Mouse (Mus musculus) NIH3T3 (cell line): ENCODE measurements around the gene Xrcc4.
"Not testable (repeated sequence)": the region's sequence is repeated elsewhere in the genome, so short reads cannot be mapped to it uniquely, and the experiment has no call there.

Source experiments
- DNase-seq: peaks from one replicate; pipeline ENCODE4 v3.0.0-alpha.2; 2012; ENCODE audit warnings: low read depth

Gene Xrcc4

DNA sequence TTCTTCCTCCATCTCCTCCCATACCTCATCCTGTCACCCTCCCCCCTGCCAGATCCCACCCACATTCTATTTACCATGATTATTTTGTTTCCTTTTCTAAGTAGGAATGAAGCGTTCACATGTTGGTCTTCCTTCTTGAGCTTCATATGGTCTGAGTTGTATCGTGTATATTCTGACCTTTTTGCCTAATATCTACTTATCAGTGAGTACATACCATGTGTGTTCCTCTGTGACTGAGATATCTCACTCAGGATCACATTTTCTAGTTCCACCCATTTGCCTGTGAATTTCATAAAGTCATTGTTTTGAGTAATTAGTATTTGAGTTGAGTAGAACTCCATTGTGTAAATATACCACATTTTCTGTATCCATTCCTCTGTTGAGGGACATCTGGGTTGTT, 277.2 kb downstream of the Xrcc4 start:
- no peak for DNase-seq

DNA sequence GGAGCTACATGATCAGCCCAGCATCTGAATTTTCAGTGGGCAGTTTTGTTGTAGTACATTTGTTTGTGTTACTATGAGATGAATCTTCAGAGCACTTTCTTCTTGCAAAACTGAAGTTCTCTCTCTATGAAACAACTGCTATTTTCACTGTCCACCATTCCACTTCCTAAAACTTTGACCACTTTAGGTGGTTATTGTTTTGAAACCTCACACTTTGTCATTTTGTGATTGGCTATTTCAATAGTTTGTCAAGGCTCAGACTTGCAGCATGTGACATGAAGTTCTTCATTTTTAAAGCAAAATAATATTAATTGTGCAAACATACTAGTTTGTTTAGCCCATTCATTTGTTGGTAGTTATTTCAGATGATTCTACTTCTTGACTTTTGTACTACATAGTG, 280.4 kb downstream of the Xrcc4 start:
- no peak for DNase-seq

DNA sequence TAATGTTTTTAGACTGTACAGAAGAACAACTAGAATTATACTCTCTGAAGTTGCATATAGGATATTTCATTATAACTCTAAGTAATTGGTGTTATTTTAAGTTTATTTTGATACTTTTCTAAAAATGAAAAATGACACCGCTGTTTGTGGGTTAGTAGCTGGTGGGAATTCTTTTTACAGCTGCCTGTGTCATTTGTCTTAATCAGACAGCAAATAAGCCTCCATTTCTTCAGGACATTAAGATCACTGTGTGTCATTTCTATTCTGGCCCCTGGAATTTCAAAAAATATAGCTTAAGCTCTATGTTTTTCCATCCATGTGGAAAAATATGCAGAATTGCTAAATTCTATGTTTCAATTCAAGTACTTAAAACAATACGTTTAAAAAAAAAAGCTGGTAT, 287.5 kb downstream of the Xrcc4 start:
- no peak for DNase-seq

DNA sequence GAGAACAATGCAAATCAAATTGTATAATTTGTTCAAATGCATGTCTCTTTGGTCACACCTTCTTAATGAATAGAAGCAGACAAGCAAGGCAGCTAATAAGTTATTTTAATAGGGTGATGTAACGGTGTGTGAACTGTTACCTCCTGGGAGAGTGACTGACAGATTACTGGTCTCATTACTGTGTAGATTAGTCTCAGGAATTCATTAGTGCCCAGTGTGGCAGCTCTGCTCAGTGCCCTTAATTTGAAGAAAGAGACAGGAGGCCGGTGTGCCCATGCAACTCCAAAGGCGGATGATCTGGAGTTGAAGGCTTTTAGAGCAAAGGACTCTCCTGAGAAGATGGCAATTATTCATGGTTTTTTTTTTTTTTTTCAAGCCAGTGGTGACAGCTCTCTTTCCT, 291.7 kb downstream of the Xrcc4 start:
- no peak for DNase-seq

DNA sequence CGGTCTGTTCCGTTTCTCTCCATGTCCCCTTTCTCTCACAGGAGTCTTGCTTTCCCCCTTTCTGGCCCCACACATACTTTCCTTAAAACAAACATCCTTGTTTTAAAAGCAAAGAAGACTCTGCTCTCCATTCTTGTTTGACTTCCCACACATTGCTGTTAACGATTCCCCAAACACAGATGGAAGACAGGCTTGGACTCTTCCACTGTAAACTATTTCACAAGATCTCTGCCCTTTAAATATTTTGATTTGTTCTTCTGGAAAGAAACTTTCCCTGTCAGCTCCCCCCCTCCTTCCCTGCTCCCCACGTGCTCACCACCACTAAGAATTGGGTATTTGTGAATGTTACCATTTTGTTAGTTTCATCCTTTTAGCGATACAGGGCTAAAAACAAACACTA, 297.9 kb downstream of the Xrcc4 start:
- no peak for DNase-seq

DNA sequence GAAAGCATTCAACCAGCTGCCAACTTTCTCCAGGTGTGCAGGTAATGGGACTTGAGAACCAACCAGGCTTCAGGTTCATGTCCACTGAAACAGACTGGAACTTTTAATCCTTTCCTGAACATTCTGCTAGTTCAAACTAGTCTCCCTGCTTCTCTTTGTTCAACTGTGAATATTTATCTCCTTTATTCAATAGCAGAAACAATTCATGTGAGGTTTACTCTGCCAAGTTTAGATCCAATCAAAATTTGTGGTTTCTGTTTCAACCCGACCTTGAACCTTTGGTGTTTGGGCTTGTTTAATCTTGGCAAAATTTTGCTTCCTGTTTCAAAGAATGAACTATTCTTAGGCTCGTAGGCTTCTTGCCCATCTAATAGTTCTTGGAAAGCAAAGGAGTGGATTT, 306.5 kb downstream of the Xrcc4 start:
- peak; percentile 53 for DNase-seq

DNA sequence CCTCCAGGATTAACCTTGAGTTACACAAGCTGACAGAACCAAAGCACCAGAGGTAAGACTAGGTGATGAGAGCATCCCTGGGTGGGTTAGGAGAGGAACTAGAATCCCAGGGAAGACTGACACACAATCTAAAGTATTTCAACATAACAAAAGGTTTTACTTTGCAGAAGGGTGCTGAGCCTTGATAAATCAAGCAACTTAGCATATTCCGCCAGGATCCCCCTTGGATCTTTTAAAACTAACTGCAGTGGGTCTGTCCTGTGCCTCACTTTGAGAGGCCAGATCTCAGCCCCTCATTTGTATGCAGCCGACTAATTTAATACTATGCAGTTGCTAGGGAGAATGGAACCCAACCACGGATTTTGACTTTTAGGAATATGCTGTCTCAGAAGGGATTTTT, 309.1 kb downstream of the Xrcc4 start:
- no peak for DNase-seq

DNA sequence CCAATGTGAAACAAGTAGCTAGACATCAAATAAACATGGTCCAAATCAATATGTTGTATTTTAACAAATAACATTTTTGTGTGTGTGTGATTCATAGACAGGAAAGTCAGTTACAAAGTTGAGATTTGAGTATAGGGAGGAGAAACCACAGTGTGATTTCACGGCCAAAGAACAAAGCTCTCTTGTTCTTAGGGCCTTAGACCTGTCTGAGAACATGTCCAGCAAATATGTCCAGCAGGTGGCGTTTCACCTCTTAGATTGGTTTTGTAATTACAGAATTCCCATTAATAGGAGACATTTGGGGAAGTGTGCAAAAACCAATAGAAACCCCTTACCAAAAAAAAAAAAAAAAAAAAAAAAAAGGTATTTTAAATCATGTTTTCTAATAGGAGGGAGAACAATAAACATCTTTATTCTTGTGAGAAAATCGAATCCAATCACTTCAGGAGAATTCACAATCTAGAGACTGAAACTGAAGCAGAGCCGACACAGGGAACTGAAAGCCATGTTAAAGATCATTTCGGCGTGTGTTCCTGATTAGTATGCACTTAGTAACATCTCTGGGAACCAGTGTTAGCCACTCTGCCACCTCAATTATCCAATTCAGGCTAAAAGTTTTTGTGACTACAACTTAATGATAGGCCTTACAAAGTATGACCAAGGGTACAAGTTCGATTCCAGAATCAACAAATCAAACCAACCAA, 310.0 kb downstream of the Xrcc4 start:
- DNase-seq = peak; percentile 81

DNA sequence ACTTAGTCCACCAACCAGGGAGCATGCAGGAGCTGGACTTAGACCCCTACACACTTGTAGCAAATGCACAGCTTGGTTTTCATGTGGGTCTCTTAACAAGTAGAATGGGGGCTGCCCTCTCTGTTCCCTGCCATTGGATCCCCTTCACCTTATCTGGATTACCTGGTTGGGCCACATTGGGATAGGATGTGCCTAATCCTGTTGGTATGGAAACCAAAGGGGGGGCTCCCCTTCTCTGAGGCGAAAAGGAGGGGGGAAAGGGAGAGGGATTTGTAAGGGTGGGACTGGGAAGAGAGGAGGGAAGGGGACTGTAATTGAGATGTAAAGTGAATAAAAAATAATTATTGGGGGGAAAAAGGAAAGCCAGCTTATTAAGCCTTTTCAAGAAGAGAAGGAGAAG, 311.6 kb downstream of the Xrcc4 start:
- DNase-seq = no peak

DNA sequence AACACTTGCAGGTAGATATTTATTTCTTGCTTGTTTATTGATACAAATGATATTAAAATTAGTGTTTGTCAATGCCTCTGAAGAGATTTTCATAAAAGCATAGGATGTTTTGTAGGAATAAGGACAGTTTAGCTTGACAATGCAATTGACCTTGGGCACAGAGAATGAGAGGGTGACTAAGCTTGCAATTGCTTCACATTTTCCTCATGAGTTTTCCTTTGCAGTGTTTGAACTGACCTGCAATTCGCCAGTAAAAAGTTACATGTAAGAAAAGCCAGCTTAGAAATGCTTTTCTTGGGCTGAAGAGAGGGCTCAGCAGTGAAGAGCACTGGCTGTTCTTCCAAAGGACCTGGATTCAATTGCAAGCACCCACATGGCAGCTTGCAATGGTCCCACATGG, 312.3 kb downstream of the Xrcc4 start:
- DNase-seq = peak; percentile 17

DNA sequence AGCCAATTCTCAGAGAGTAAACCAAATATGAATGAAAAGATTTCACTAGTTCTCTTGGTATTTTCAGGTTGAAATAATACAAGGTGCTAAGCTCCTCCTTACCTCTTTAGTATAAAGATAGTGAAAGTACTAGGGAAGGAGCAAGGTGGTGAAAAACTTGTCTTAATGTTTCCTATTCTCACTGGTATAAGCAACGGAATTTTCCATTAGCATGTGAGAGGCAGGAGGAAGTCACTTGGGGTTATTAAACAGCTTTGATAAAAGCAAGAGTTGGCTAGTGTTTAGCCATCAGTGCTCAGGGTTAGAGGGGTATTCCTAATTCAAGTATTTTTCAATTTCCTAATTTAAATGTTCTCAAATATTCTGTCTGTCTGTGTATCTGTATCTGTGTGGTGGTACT, 322.9 kb downstream of the Xrcc4 start:
- DNase-seq = no peak

DNA sequence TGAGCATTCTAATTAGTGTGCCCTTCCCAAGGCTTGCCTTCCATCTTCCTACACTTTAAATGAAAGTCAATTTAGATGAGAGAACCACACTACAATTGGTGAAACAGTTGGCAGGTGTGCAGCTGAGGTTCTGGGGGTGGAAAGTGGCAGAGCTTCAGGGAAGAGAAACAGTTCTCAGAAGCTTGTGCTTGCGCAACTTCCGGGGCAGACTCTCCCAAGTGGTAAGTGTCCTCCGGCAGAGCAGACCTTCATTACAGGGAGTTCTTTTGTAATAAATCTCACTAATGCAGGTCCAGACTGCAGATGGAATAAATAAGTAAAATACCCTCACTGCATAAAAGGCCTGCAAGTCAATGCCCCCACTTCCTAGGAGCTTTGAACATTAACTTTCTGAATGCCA, 323.4 kb downstream of the Xrcc4 start:
- DNase-seq = no peak

DNA sequence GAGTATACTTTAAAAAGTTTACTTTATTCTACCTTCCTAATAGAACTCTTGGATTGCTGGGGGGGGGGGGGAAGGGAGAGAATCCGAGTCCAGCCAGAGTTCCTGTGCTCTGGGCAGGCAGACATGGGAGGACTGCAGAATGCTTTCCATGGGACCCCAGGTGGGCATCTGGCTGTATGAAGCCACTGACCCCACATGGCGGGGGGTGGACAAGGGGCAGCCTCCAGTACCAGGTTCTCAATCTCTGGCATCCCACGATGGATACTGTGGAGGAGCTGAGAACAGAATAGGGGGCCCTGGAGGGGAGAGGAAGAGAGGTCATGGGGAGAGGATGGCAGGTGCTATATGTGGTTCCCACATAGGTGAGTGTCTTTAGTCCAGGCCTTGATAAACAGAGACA, 327.1 kb downstream of the Xrcc4 start:
- DNase-seq = no peak

DNA sequence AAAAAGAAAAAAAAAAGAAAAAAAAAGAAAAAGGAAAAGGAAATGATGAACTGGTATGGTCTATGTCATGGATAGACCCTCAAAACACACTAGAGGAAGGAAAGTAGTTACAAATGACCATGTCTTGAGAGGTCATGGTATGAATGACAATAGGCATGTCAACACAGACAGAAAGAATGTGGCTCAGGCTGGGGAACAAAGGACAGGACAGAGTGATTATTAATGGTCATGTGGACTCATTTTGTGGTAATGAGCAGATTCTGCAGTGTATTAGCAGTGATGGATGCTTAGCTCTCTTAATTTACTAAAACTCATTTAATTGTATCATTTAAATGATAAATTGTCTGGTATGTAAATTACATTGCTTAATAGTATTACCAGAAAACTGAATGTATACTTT, 333.1 kb downstream of the Xrcc4 start:
- no peak for DNase-seq

DNA sequence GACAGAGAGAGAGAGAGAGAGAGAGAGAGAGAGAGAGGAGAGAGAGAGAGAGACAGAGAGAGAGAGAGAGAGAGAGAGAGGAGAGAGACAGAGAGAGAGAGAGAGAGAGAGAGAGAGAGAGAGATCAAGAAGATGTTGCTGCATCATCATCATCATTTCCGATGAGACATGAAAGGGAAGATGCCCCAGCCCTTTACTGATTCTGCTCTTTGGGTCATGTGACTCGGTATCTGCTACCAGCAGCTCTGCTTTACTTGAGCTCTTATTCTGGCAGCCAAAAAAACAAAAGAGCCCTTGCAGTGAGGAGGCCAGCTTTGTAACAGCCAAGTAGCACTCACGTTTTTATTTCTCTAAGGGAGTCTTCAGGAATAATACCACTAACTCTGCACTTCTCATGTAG, 338.8 kb downstream of the Xrcc4 start:
- not testable (repeated sequence) for DNase-seq

DNA sequence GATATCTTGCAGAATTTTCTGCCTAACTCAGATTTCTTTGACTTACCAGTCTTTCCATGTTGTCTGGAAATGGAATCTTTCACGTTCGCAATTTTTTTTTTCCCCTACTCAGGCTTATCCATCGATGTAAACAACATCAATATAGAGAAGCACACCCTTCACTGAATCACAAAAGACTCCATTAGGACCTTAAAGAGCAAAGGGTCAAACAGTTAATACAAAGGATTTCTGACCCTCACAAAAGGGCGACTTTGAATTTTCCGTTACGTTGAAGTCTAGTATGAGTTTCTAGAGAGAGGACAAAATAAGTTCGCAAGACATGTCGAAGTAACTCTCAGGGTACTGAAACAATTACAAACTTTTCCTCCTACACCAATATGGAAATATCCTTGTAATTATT, 346.2 kb downstream of the Xrcc4 start:
- DNase-seq = no peak

DNA sequence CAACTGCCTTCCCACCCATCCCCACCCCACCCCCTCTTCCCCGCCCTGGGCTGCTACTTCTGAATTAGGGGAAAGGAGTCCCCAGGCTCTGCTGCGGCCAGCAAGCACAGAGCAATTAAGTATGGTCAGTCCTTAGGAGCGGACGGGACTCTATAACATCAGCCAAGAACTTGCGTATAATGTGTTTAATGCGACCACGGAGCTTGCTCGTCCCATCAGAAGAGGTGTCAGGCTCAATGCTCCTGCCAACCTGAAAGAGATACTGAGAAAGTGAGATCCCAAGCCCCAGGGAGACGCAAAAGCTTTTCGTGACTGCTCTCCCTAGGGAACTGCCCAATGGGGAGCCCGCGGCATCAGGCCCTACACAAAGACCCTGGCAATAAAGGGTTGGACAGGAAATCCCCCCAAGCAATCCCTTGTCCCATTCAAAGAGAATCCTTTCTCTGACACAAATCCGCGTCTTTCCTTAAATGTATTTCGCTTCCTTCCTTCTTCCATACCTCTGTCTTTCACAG, 346.7 kb downstream of the Xrcc4 start:
- no peak for DNase-seq

DNA sequence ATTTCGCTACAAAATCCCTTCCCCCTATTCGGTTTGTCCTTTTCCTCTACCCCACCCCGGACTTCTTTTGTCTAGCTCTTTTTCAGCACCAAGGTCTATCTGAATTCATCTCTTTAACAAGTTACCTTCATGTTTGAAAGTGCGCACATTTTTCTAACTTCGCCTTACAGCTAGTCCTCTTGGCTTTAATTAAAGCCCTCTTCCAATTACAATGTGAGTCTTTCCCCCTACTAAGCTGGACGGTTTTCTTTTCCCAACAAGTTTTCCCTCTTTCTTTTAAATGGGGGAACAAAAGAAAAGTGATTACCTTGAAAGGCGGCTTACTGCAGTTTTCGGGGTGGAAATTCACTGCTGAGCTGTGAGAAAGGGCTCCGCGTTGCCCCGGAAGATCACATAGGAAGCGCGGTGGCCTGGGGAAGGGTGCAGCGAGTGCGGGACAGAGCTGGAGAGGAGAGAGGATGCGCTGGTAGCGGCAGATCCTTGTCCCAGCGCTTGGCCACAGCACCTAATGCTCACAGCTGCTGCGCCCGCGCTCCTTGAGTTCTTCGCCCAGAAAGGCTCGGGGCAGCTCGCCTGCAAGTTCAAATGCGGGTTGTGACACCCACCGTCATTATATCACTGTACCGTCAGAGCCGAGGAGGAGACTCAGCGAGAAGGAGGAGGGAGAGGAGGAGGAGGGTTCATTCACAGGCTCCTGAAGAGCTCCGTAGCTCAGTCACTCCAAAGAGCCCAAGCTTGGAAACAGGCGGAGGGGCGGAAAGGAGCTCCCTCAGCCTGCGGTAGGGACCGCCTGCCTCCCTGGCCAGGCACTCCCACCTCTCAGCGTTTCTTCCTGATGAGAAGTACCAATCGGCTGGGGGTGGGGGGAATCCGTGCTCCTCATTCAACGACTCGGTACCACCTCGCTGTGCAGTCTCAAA, 347.4 kb downstream of the Xrcc4 start, which contains the start of gene Vcan:
TSS of gene Vcan (minus strand) at position 744 of the 920 bp plus-strand sequence.
- DNase-seq = peak; percentile 87

DNA sequence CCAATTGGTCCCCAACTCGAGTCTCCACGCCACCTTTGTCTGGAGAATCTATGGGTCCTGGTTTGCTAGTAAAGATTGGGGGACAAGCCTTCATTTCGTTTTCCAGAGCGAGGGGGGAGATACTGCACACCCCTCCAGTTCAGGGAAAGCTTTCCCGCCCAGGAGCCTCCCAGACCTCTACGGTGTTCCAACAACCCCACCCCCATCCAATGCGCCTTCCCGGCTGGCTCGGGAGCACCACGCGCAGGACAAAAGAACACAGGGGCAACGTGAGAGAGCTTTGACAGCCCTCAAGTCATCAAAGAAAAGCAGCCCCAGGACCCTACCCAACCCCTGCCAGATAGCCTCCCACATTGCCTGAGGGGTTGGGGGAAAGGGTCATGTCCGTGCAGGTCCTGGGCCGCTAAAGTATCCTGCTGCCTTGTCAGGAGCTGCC, 348.3 kb downstream of the Xrcc4 start:
- DNase-seq = peak; percentile 70

DNA sequence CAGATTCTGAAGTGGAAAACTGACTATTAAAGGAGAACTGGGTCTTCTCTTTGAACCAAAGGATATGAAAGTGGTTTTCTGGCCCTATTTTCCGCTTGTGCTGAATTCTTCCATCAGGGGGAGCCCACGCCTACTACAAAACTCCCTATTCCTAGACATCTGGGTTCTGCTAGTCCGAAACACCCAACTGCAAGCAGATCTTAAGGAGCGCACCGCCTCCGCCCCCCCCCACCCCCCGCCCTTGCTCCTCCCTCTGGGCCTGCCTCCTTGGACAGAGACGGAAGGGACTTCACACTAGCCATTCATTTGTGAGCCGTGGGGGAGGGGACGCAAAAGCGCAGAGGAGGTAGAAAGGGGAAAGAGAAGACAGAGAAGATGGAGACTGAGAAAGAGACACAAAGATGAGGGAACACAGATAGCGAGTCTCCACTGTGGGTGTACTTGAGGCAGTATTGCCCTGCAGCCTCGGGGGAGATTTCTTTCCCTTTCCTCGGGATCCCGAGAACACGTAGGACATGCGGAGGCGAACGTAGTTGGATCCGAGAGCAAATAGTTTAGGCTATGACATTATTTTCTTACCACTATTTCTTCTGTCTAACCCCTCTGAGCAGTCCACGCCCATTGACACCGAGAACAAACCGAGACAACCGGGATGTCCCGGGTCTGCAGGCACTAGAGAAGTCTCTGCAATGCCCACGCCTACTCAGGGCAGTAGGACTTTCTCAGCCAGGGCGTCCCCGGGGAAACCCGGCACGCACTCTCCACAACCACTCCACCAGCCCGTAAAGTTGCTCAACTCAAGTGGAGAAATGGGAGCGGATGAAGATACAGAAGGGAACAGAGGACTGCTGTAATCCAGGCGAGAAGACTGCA, 348.9 kb downstream of the Xrcc4 start:
- DNase-seq = peak; percentile 88

DNA sequence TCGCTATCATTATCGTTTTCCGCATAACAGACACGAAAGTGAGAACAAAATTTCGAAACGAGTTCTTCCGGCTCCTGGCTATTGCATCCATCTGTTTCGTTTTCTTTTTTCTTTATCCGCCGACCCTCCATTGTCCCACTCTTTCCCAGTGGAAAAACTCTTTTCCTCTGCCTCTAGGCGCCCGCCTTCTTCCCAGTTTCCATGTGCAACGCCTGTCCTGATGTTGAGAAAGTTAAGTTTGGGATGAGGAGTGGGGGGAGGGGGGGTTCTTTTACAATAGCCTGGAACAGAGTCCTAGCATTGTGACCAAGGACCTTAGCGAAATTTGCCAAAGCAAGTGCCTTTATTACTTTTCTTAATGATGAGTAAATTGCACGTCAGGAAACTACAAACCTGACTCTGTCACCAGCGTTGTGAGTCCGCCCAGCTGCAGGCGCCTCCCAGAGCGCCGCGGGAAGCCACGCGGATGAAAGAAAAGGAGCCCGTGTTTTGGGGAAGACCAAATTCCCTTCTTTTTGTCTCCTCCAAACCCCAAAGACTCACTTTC, 349.6 kb downstream of the Xrcc4 start:
- DNase-seq = peak; percentile 47
